ENCODE assay signal across 26 mouse cellular contexts in genomic region chr1:175108270-175108860, GRCm38 (mm10).
DNase-seq lines count a peak whose midpoint lies in the region; ATAC-seq and TF ChIP-seq lines count a peak whose summit lies in the region.
"Had no signal": no experiment of that assay in that cellular context is flagged by ENCODE, and none has a peak within 500 bp of the region (broad histone marks: within the 10 kb centered on the region; RNA-seq: fewer than 3 reads in every experiment).

No protein-coding gene starts in this region.

- TF ChIP-seq POLR2A in MEL (IDR thresholded peaks at IDR 0.05; ENCODE audit: control insufficient read depth in 1 of 2, insufficient read depth in 1 of 2, low read depth in 1 of 2, low read length in 2 of 2, poor library complexity in 1 of 2): no peak

- peak overlapping the region; percentile 63; the same call in 1 of the 2 replicates for H3K27ac ChIP-seq in MEL (ENCODE audit: control insufficient read depth, low read depth, low read length)
- H3K27ac ChIP-seq: forebrain, embryonic 10.5 days; forebrain, embryonic 13.5 days; heart, embryonic 15.5 days; hindbrain, embryonic 14.5 days; hindbrain, postnatal 0 days had no signal

- intact Hi-C loops in left cerebral cortex, postnatal 4 days (cut with DNase I): no loop called here
- intact Hi-C loops in left cerebral cortex, postnatal 14 days (cut with DNase I): no loop called here

- DNase-seq in frontal cortex, postnatal 25 days (ENCODE audit: low spot score in 2 of 2): no peak
- peak; percentile 38 to 46 for DNase-seq in left cerebral cortex, adult 18-20 months (ENCODE audit: low spot score in 2 of 2)
- no peak for DNase-seq in left cerebral cortex, postnatal 4 days
- peak; percentile 37 for DNase-seq in MEL (ENCODE audit: low read depth, low spot score)
- peak; percentile 15 to 33 for DNase-seq in left cerebral cortex, postnatal 14 days (ENCODE audit: low spot score in 2 of 2)
- DNase-seq in gastrocnemius, adult 18-20 months (ENCODE audit: low spot score): no peak
- DNase-seq: adrenal gland, postnatal 10 days; adrenal gland, postnatal 36 days; cerebellum, adult 11 months; cerebellum, adult 2 months; cerebellum, adult 9-11 months; cerebellum, postnatal 36 days; gastrocnemius, postnatal 25 days; heart, adult 18-20 months; heart, postnatal 14 days; heart, postnatal 4 days had no signal

- no peaks in the 10 kb centered on the region for H3K79me2 ChIP-seq in MEL (ENCODE audit: control insufficient read depth, insufficient read depth, low read length, poor library complexity)

- no peaks in the 10 kb centered on the region; a peak in 1 of 4 replicates for H3K36me3 ChIP-seq in MEL (ENCODE audit: control insufficient read depth in 1 of 2, insufficient read depth in 2 of 2, low read length in 2 of 2)
- H3K36me3 ChIP-seq: forebrain, embryonic 10.5 days; heart, embryonic 12.5 days; heart, embryonic 15.5 days had no signal

- no peak for TF ChIP-seq CTCF in MEL (IDR thresholded peaks at IDR 0.05 in 2 of 3, conservative IDR thresholded peaks at IDR 0.05 in 1 of 3; ENCODE audit: control insufficient read depth in 1 of 3, insufficient read depth in 1 of 3, low read depth in 2 of 3, low read length in 3 of 3, poor library complexity in 1 of 3, severe bottlenecking in 1 of 3)

- peaks cover 5 to 22% of the 10 kb centered on the region in 2 experiments; a peak in 3 of 4 replicates for H3K4me1 ChIP-seq in MEL (ENCODE audit: control insufficient read depth in 1 of 2, insufficient read depth in 2 of 2, low read length in 2 of 2)
- H3K4me1 ChIP-seq: heart, embryonic 12.5 days; heart, embryonic 15.5 days had no signal

- no peaks in the 10 kb centered on the region for H3K9me3 ChIP-seq in MEL (replicated peaks; ENCODE audit: insufficient read depth, low read length)
- H3K9me3 ChIP-seq: forebrain, embryonic 10.5 days; forebrain, embryonic 13.5 days; heart, embryonic 12.5 days; heart, embryonic 15.5 days had no signal

- no peak overlapping the region for H3K9ac ChIP-seq in MEL (ENCODE audit: control insufficient read depth, low read depth, low read length, poor library complexity, severe bottlenecking)
- H3K9ac ChIP-seq: forebrain, embryonic 13.5 days; heart, embryonic 12.5 days; heart, embryonic 15.5 days; hindbrain, embryonic 14.5 days had no signal

- no peak for TF ChIP-seq RAD21 in MEL (IDR thresholded peaks at IDR 0.05; ENCODE audit: low read depth, low read length)

- no peak overlapping the region for H3K4me3 ChIP-seq in MEL (ENCODE audit: control insufficient read depth in 1 of 2, insufficient read depth in 1 of 2, low read depth in 2 of 2, low read length in 2 of 2)
- H3K4me3 ChIP-seq: forebrain, embryonic 10.5 days; forebrain, embryonic 13.5 days; heart, embryonic 12.5 days; heart, embryonic 15.5 days had no signal

- peak; percentile 86 to 94 for TF ChIP-seq EP300 in MEL (IDR thresholded peaks at IDR 0.05; ENCODE audit: low read depth in 1 of 2, low read length in 2 of 2)

- no peaks in the 10 kb centered on the region for H3K27me3 ChIP-seq in MEL (ENCODE audit: control insufficient read depth in 1 of 2, insufficient read depth in 2 of 2, low read length in 2 of 2)
- H3K27me3 ChIP-seq: forebrain, embryonic 13.5 days; heart, embryonic 12.5 days; heart, embryonic 15.5 days; Patski had no signal

- peak; percentile 91 for ATAC-seq in frontal cortex, adult (ENCODE audit: low TSS enrichment)
- no peak for ATAC-seq in inflammation-experienced regulatory T-cells, adult 6 months
- ATAC-seq: forebrain, embryonic 13.5 days; forebrain, embryonic 16.5 days; hindbrain, postnatal 0 days; Patski had no signal

TF ChIP-seq in MEL, 35 proteins besides CTCF, POLR2A, EP300 and RAD21:
- 0 out of 2 replicates have a peak, but pooled peaks have one; percentile 18 for TF ChIP-seq SIN3A (IDR thresholded peaks at IDR 0.05; ENCODE audit: low read length)
- peak; percentile 54 for TF ChIP-seq GATA1 (IDR thresholded peaks at IDR 0.05; ENCODE audit: low read depth, low read length)
- TF ChIP-seq SMC3 (IDR thresholded peaks at IDR 0.05; ENCODE audit: low read depth, low read length): no peak
- peak; percentile 89 for TF ChIP-seq MYB (IDR thresholded peaks at IDR 0.05; ENCODE audit: low read depth, low read length)
- TF ChIP-seq ETS1 (IDR thresholded peaks at IDR 0.05; ENCODE audit: low read depth, low read length): peak; percentile 57
- peak; percentile 82; the same call in 1 of the 2 replicates for TF ChIP-seq TCF12 (IDR thresholded peaks at IDR 0.05; ENCODE audit: low read depth, low read length)
TF ChIP-seq in MEL: peak in this region for 5.

Comparison
In these comparisons a context has a peak if more than half of its experiments do, and no peak if none do; other contexts are left out.
1. DNase-seq: peak in left cerebral cortex, adult 18-20 months (2 of 2), MEL (single experiment) and left cerebral cortex, postnatal 14 days (2 of 2); none in frontal cortex, postnatal 25 days (0 of 2), left cerebral cortex, postnatal 4 days (single experiment) and gastrocnemius, adult 18-20 months (single experiment).